Mouse (Mus musculus): ENCODE data around the gene Fam102b.

The Fam102b gene

GRCm38 (mm10) chr3:109027515-109027987 is at the start of gene Fam102b:
Gene Fam102b, minus strand, starts transcription at chr3:109027607.
- peak; percentile 83 to 87 for DNase-seq (ENCODE audit: low spot score in 2 of 2)

GRCm38 (mm10) chr3:109062989-109063388 is 35.6 kb upstream of the Fam102b start:
- DNase-seq (ENCODE audit: low spot score in 2 of 2), result peak in 1 of 2 experiments; percentile 19

GRCm38 (mm10) chr3:109062391-109062790 is 35.0 kb upstream of the Fam102b start:
- DNase-seq (ENCODE audit: low spot score in 2 of 2), result no peak

GRCm38 (mm10) chr3:109059903-109060302 is 32.5 kb upstream of the Fam102b start:
- no peak for DNase-seq (ENCODE audit: low spot score in 2 of 2)

- DNase-seq (ENCODE audit: low spot score in 2 of 2), result no peak
Measured at GRCm38 (mm10) chr3:109051946-109052331, 24.5 kb upstream of the Fam102b start.

- peak in 1 of 2 experiments; percentile 23 for DNase-seq (ENCODE audit: low spot score in 2 of 2)
Measured at GRCm38 (mm10) chr3:109051056-109051945, 23.9 kb upstream of the Fam102b start.

GRCm38 (mm10) chr3:109047707-109048283 is 20.4 kb upstream of the Fam102b start:
- DNase-seq (ENCODE audit: low spot score in 2 of 2), result no peak

GRCm38 (mm10) chr3:109046428-109046827 is 19.0 kb upstream of the Fam102b start:
- no peak for DNase-seq (ENCODE audit: low spot score in 2 of 2)

- DNase-seq (ENCODE audit: low spot score in 2 of 2), result no peak
Measured at GRCm38 (mm10) chr3:109043395-109043794, 16.0 kb upstream of the Fam102b start.

- no peak for DNase-seq (ENCODE audit: low spot score in 2 of 2)
Measured at GRCm38 (mm10) chr3:109040908-109041307, 13.5 kb upstream of the Fam102b start.

- no peak for DNase-seq (ENCODE audit: low spot score in 2 of 2)
Measured at GRCm38 (mm10) chr3:109034411-109034810, 7.0 kb upstream of the Fam102b start.

GRCm38 (mm10) chr3:109032306-109032705 is 4.9 kb upstream of the Fam102b start:
- no peak for DNase-seq (ENCODE audit: low spot score in 2 of 2)

GRCm38 (mm10) chr3:109031626-109032025 is 4.2 kb upstream of the Fam102b start:
- no peak for DNase-seq (ENCODE audit: low spot score in 2 of 2)

- peak in 1 of 2 experiments; percentile 29 for DNase-seq (ENCODE audit: low spot score in 2 of 2)
Measured at GRCm38 (mm10) chr3:109030817-109031216, 3.4 kb upstream of the Fam102b start.

- no peak for DNase-seq (ENCODE audit: low spot score in 2 of 2)
Measured at GRCm38 (mm10) chr3:109029661-109030060, 2.3 kb upstream of the Fam102b start.

- peak; percentile 32 to 35 for DNase-seq (ENCODE audit: low spot score in 2 of 2)
Measured at GRCm38 (mm10) chr3:109026991-109027470, 376 bp downstream of the Fam102b start.

- peak in 1 of 2 experiments; percentile 27 for DNase-seq (ENCODE audit: low spot score in 2 of 2)
Measured at GRCm38 (mm10) chr3:109026462-109026990, 881 bp downstream of the Fam102b start.

- DNase-seq (ENCODE audit: low spot score in 2 of 2), result peak; percentile 42 to 55
Measured at GRCm38 (mm10) chr3:109025579-109025978, 1.8 kb downstream of the Fam102b start.

- no peak for DNase-seq (ENCODE audit: low spot score in 2 of 2)
Measured at GRCm38 (mm10) chr3:109023066-109023465, 4.3 kb downstream of the Fam102b start.

- no peak for DNase-seq (ENCODE audit: low spot score in 2 of 2)
Measured at GRCm38 (mm10) chr3:109021720-109022516, 5.5 kb downstream of the Fam102b start.

- no peak for DNase-seq (ENCODE audit: low spot score in 2 of 2)
Measured at GRCm38 (mm10) chr3:109018336-109018735, 9.1 kb downstream of the Fam102b start.

- DNase-seq (ENCODE audit: low spot score in 2 of 2), result no peak
Measured at GRCm38 (mm10) chr3:109012595-109012994, 14.8 kb downstream of the Fam102b start.
